Mouse (Mus musculus): ENCODE measurements around the gene Doc2a. TPM values are rescaled to one million over a fixed set of nuclear protein-coding genes. Genes with fewer than 3 reads are reported as not detected.

Doc2a gene
- total RNA-seq, 2 experiments from 2014 or later = not detected

DNA sequence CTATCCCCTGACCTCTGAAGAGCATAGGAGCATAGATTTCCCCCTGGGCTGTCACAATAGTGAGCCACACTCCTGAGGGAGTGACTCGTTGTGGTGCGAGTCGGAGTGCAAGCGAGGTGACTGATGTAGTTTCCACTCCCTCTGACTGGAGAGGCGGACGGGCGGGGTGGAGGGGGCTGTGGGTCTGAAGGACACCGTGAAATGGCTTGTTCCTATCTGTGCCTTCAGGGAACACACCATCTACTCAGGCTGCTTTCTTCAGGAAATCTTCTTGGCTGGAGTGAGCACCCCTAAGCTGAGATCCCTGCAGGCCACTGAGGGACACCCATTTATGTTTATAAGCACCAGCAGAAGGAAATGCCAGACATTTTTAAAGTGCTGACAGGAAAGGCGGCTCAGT lies 24.5 kb upstream of the Doc2a start:
- intact Hi-C loops (cut with DNase I) = loop anchor here (1.0 to 5.0 kb wide), 4 partner anchors 125 to 282 kb away; partner anchors contain the start of genes Asphd1 and Maz
- DNase-seq = no peak

DNA sequence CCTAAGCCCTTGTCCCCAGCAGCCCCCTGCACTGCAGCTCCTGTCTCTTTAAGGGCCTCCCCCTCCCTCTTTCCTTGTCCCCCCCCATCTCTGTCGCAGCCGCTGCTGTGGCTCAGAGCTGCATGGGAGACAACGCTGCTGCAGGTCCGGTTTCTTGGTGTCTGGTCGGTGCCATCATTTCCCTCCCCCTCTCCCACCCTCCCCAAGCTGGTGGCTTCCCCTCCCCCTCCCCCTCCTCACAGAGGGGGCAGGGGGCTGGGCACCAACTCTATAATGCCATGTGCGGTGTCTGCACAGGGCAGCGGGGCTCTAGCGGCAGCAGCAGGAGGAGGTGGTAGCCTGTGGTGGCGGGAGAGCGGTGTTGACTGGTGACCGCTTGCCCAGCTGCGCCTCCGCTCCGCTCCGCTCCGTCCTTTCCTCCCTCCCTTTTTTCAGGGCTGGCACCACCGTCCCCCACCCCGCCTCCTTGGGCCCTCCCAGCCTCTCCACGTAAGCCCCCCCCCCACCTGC lies 24.0 kb upstream of the Doc2a start:
- intact Hi-C loops (cut with DNase I) = loop anchor here (2.0 to 5.0 kb wide), 3 partner anchors 124 to 282 kb away; partner anchors contain the start of genes Asphd1 and Maz
- no peak for DNase-seq

DNA sequence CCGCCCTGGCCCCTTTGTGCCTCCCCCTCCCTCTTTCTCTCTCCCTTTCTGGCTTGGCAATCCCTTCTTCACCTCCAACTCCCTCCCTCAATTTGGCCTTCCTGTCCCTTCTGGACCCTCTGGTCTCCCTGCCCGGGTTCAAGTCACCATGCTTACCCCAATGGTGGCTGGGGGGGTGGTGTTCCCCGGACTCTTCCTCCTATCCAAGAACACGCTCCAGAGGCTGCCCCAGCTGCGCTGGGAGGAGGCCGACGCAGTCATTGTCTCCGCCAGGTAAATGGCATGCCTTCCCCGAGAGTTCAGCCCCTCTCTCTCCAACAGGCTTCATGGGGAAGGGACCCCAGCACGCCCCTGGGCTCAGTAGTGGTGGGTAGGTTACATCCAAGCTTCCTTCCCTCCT lies 23.3 kb upstream of the Doc2a start:
- no peak for DNase-seq
- intact Hi-C loops (cut with DNase I) = loop anchor here (2.0 to 5.0 kb wide), 3 partner anchors 123 to 281 kb away; partner anchors contain the start of genes Asphd1 and Maz

DNA sequence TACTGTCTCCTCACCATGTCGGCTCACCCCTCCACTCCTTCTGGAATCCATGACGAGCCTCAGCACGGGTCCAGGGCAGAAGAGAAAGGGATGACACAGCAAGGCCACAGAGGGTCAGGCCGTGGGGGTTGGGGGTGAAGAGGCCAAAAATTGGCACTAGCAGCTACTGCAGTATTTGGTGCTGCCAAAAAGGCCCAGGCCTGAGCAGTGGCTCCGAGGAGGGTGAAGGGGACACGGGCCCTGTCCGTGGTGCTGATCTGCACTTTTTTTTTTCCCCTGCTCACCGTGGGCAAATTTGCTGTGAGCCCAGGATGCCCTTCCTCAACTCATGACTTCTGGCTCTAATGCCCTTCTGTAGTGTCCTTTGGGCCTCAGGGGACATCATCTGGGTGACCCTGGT lies 21.8 kb upstream of the Doc2a start:
- peak in 1 of 2 experiments; percentile 55 for DNase-seq
- intact Hi-C loops (cut with DNase I) = no loop called here

DNA sequence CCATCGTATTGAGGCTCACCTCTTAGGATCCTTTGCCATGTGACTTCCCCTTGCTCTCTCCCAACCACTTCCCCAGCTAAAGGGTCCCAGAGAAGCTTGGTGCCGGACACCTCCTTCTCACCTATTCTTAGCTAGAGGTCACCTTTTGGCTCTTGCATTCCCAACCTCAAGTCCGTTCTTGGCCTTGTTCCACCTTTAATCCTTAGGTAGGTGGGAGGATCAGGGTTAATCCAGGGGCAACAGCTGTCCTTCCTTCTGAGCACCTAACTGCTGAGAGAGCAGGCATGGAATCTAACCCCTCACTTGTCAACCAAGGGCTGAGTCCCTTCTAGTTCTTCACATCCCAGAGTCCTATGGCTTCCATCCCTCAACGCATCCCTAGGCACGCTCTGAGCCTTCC lies 21.3 kb upstream of the Doc2a start:
- DNase-seq = no peak
- intact Hi-C loops (cut with DNase I) = no loop called here

DNA sequence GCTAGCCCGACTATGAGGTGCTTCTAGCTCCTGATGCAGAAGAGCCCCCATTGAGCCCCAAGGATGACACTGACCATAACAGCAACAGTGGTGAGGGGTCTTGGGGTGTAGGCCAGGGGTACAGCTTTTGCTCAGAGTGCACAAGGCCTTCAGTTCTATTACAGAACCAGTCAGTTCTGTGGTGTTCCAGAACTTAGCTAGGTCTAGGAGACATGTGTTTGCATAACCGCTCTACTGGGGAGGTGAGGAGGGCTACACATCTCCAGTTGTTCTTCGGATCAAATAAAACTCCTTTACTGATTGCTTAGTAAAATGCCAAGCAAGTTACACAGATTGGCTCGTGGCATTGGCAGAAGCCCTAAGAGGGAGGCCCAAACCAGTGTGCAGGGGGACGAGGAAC lies 15.7 kb upstream of the Doc2a start, which contains the start of gene 4930451I11Rik:
Gene 4930451I11Rik, minus strand, starts transcription at position 101 of the 400 bp plus-strand sequence.
- intact Hi-C loops (cut with DNase I) = loop anchor here (5.0 kb wide), 1 partner anchor 56 kb away; no protein-coding TSS in a partner anchor

DNA sequence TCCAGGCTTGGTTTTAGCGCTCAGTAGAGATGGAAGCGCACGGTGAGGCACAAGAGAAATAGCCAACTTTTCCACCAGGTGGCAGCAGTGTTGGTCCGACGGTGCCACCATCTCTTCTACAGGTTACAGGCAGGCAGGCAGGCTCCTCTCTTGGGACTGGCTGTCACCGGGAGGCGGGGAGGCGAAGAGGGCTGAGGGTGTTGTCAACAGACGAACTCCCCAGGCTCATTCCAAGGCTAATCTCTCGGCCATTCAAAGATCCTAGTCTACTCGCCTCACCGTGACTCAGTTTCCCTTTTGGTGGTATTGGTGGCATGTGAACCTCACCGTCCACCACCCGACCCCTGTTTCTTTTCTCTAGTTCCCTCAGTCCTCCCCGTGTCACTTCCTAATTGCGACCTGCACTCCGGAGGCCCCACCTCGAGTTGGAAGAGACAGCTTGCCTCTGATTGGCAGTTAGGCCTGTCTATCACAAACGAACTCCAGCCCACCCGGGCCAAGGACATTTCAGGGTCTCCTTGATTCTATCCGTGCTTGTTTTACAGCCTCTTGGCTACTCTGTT lies 15.1 kb upstream of the Doc2a start:
- intact Hi-C loops (cut with DNase I) = loop anchor here (1.0 to 5.0 kb wide), 3 partner anchors 55 to 278 kb away; no protein-coding TSS in a partner anchor
- peak; percentile 76 to 86 for DNase-seq

More for the DNA sequence above, 15.7 kb upstream of the Doc2a start, which contains the start of gene 4930451I11Rik:
- no peak for DNase-seq

DNA sequence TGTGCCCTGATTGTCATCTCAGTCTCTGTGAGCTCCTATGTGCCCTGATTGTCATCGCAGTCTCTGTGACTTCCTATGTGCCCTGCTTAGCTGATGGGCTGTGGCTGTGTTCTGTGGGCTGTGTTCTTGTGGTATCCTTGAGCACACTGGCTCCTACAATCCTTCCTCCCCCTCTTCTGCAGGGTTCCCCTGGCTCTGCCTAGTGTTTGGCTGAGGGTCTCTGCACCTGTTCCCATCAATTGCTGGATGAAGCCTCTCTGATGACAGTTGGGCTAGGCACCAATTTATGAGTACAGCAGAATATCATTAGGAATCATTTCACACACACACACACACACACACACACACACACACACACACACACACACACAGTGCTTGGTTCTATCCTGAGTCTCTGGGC lies 13.9 kb upstream of the Doc2a start:
- no peak for DNase-seq
- intact Hi-C loops (cut with DNase I) = loop anchor here (2.0 to 5.0 kb wide), 2 partner anchors 54 to 130 kb away; no protein-coding TSS in a partner anchor

DNA sequence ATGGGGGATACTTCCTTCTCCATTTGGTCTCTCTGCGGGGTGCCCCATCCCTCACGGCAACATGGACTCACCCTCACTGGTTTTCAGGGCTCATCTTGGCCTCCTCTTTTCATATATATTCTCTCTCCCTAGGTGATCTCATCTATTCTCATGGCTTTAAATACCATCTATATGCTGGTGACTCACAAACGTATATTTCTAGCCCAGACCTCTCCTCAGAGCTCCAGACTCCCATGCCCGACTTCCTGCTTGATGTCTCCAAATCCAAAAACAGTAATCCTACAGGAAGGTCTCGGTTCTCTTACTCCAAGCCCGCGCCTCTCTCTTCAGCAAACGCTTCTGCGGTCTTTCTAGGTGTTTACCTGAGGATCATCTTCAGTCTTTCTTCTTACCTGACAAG lies 3.9 kb upstream of the Doc2a start:
- DNase-seq = no peak
- intact Hi-C loops (cut with DNase I) = no loop called here

DNA sequence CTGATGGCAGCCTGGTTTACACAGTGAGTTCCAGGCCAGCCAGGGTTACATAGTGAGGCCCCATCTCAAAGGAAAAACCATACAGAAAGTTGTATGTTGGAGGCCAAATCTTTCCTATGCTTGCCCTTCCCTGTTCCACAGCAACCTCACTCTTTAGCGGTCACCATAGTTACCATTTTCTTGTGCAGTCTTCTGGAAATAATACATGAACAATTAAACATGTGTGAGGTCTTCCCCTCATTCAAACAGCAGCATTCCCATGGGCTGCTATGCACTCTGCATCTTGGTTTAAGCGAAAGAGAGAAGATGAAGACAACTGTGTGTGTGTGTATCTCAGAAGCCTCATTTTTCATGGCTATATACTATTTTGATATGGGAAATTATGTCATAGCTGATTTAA lies 1.7 kb upstream of the Doc2a start:
- DNase-seq = no peak
- intact Hi-C loops (cut with DNase I) = no loop called here

DNA sequence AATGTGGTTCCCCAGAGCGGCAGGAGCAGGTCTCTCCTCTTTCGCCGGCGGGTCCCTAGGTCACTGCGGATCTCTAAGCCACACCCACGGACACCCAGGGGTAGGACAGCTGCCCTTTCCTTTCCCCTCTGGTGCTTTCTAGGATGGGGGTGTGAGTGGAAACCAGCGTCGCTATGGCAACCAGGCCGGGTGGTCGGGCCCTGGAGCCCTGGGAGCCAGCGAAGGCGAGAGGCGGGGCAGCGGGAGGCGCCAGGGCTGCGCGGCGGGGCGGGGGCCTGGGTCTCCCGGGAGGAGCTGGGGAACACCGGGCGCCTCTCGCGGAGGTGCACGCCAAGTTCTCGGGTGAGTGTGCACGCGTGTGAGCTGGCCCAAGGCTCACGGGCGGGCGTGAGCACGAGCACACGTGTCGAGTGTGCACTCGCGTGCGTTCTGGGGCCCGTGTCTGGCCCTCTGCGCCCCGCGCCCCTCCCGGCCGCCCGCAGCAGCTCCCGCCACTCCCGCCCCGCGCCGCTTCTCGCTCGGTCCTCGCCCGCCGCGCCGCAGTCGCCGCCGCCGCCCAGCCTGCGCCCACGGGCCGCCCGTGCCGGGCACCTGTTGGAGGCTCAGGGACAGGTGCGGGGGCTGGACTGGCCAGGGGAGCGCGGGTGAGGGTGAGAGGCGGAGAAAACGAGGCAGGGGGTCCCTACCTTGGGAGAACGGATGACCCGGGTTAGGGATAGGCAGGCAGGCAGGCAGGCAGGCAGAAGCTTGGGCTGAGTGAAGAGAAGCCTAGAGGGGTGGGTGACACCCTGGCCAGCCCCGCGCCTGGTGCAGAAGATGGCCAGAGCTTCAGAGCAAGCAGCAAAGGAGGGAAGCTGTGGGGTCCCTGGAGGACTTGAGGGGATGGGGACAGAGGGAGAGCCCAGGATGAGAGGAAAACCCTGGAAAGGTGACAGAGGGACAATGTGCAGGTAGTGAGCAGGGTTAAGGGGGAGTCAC lies 494 bp downstream of the Doc2a start:
- intact Hi-C loops (cut with DNase I) = no loop called here
- no peak for DNase-seq

DNA sequence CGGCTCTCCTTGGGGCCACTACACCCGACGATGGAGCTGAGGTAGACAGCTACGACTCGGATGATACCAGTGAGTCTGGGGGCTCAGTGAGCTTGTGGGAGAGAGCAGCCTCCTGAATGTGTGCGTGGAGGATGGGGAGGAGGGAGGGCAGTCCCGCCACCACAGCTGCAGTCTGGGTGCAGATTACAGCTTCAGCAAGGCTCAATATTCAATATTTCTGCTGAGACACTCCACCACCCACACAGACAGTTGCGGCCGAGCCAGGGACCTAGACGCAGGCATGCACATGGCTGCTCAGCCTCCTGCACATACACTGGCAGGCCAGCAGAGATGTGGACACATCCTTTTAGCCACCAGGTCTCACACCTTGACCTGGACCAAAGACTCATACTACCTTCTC lies 1.6 kb downstream of the Doc2a start:
- intact Hi-C loops (cut with DNase I) = no loop called here
- DNase-seq = no peak

DNA sequence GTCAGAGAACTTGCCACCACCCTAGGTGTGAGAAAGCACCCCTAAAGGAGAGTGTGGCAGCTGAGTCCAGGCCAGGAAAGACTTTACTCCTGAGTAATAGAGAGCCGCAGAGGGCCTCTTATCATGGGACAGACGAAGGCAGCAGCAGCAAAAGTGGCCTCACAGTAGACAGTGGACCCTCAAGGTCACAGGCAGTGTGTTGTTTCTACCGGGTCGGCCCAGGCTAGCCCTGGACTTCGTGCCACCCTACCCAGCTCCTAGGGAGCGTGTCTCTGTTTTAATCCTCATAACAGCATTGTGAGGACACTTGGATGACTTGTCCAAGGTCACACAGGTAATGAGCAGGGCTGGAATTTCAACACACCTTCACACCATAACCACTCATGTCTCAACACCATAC lies 2.9 kb downstream of the Doc2a start:
- intact Hi-C loops (cut with DNase I) = no loop called here
- DNase-seq = no peak

DNA sequence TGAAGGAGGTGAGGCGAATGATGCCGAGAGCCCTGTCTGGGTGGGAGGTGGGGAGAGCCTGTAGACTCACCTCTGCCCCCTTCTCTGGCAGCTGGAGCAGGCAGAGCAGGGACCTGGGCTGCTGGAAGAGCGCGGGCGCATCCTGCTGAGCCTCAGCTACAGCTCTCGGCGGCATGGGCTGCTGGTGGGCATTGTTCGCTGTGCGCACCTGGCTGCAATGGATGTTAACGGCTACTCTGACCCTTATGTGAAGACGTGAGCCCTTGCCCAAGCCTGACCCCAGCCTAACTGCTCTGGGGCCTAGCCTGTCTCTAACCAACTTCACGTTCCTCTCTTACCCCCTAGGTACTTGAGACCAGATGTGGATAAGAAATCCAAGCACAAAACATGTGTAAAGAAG lies 4.0 kb downstream of the Doc2a start:
- intact Hi-C loops (cut with DNase I) = no loop called here
- no peak for DNase-seq

DNA sequence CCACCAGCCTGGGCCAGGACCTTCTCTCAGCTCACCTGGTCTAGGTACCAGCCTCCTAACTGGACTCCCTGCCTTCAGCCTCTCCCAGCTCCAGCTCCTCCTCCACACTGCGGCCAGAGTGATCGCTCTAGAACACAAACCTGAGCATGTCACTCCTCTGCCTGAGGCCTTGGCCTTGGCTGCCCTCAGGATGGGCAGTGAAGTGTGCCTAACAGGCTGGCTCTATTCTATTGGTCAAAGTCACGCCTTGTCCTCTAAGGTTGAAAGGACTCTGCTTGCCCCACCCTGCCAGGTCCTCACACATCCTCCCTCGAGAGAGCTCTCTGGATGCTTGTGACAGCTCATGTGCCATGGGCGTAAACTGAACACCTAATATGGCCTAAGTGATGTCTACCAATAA lies 6.2 kb downstream of the Doc2a start:
- intact Hi-C loops (cut with DNase I) = no loop called here
- DNase-seq = no peak

DNA sequence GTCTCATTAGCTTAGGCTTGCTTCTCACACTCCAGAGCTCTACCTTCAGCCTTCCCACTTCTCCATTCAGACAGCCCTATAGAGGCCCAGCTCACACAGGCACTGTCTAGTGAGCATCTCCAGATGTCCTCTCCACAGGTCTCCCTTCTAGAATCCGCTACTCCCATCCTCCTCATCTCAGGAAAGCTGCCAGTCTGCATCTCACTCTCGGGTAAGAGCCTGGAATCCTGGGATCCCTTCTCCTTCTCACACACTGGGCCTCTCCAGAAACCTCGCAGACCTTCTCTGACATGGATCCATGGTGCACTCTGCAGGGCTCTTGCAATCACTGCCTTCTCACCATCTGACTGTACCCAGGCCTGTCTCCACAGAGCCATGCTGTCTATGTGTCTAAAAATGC lies 8.4 kb downstream of the Doc2a start:
- intact Hi-C loops (cut with DNase I) = no loop called here
- DNase-seq = no peak

DNA sequence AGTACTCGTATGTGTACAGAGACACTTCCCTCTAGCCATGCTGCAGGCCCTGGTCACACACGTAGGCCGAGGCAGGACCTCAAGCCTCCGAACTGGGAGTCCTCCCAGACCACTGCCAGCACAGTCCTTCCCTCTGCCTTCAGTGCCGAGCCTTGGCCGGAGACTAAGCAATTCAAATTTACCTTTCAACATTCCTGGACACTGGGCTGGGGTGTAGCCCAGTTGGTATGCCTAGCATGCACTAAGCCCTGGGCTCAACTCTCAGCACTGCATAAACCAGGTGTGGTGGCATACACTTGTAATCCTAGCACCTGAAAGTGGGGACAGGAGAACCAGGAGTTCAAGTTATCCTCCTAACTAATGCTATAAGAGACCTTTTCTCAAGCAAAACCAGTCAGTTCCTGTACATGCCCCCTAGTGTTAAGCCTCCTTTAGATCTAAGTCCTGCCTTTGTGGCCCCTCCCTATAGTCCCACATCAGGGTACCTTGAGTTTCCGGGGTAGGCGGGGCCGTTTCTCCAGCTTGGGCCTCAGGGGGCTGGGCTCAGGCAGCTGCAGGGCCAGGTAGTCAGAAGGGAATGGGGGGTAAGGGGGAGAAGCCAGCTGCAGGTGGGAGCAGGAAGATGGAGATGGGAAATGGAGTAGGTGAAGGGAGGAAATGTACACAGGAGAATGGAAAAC lies 9.7 kb downstream of the Doc2a start:
- intact Hi-C loops (cut with DNase I) = no loop called here
- DNase-seq = no peak

DNA sequence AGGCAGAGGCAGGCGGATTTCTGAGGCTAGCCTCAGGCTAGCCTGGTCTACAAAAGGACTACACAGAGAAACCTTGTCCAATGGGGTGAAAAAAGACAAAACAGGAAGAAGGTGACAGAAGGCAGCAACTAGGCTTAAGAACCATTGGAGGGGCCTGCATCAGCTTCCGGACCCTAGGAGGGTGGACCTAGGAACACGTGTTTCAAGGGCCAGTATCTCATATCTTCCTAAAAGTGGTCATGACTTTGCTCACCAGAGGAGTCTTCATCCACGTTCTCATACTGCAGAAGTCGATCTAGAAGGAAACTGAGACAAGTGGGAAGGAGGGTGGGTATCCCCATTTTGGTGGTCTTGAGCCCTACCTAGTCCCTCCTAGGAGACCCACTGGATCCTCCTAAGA lies 13.8 kb downstream of the Doc2a start:
- intact Hi-C loops (cut with DNase I) = no loop called here
- no peak for DNase-seq

DNA sequence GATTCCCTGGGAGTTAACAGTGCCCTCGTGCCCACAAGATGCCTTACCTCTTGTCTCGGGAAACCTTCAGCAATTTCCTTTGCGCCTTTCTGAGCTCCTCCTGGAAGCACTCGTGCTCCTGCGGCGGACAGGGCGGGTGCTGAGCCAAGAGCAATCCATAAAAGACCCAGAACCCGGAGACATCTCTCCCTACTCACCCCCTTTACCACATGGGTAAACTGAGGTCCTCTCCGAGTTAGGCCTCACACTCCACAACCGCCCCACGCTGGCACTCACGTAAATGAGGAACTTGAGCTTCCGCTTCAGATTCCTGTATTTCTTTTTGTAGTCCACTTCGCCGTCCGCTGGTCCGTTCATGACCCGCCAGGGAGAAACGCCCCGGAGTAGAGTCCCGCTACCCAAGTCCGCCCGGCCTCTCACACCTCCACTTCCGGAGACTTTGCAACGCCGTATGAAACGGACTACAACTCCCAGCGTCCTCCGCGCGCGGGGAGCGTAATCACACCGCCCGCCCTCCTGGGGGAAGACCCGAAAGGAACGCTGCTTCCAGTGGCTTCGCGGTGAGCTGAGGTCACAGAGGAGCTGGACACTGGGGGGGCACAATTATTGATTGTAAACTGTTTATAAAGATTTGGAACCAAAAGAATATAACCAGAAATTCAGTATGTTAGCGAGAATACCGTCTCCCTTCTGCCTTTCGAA lies 14.4 kb downstream of the Doc2a start, which contains the start of gene Hirip3:
Gene Hirip3, plus strand, starts transcription at position 544 of the 702 bp plus-strand sequence.
- intact Hi-C loops (cut with DNase I) = loop anchor here (1.0 kb wide), 1 partner anchor 20 kb away; no protein-coding TSS in a partner anchor
- DNase-seq = peak; percentile 97 to 98
